7 mouse cellular contexts compared by ENCODE assay signal in genomic region chr17:28592998-28593397, GRCm38 (mm10).
DNase-seq lines count a peak whose midpoint lies in the region; TF ChIP-seq lines count a peak whose summit lies in the region.

No protein-coding gene starts in this region.

- 0 out of 2 replicates have a peak overlapping the region, but pooled peaks have one; percentile 27 for H3K4me3 ChIP-seq in E14TG2a.4 (replicated peaks; ENCODE audit: low read length)

- no peaks in the 10 kb centered on the region for H3K27me3 ChIP-seq in E14TG2a.4 (ENCODE audit: insufficient read depth, low read length)

- TF ChIP-seq CTCF in E14TG2a.4 (conservative IDR thresholded peaks at IDR 0.05; ENCODE audit: low read length): peak; percentile 98

- H3K4me1 ChIP-seq in E14TG2a.4 (replicated peaks; ENCODE audit: low read depth, low read length): peaks cover 87% of the 10 kb centered on the region

- peaks cover 89% of the 10 kb centered on the region for H3K36me3 ChIP-seq in E14TG2a.4 (ENCODE audit: insufficient read depth, low read length)

- DNase-seq in ZHBTc4 (ENCODE audit: low read depth, low spot score): peak; percentile 93
- peak; percentile 52 to 78 for DNase-seq in cerebellum, postnatal 4 days (ENCODE audit: low spot score in 2 of 2)
- peak; percentile 20 to 54 for DNase-seq in heart, adult 9 months (ENCODE audit: low spot score in 2 of 2)
- DNase-seq in layer of hippocampus, adult 9-10 months (ENCODE audit: low spot score): peak; percentile 38
- peak; percentile 71 for DNase-seq in lung, postnatal 36 days
- peak; percentile 57 for DNase-seq in spleen, adult 12 weeks (ENCODE audit: low spot score)

- H3K9me3 ChIP-seq in E14TG2a.4 (ENCODE audit: low read length): no peaks in the 10 kb centered on the region

Comparison
In these comparisons a context has a peak if more than half of its experiments do, and no peak if none do; other contexts are left out.
1. Peak in every context shown above with its lines: DNase-seq and H3K4me3 ChIP-seq.
2. DNase-seq: peak in every context shown above with its lines; median percentile 93 in ZHBTc4; 71 in lung, postnatal 36 days; 65 in cerebellum, postnatal 4 days; 57 in spleen, adult 12 weeks; 38 in layer of hippocampus, adult 9-10 months; 37 in heart, adult 9 months.